Mouse (Mus musculus) liver, postnatal 0 days (tissue): ENCODE results near the gene Wnt7b. TPM values are rescaled to one million over a fixed set of nuclear protein-coding genes. Genes with fewer than 3 reads are reported as not detected.

ENCODE experiments used
- ATAC-seq: fragments of 200-750 bp; cut with Nextera tagmentation; 2 replicates; pipeline ENCODE4 v1.8.0; 2017; ENCODE audit warnings: mild to moderate bottlenecking, moderate library complexity
- DNase-seq: peaks from one replicate; pipeline ENCODE4 v3.0.0-alpha.2; 2016
- H3K27ac ChIP-seq: fragments of 300-500 bp; sonication (generic); 2 replicates; pipeline ENCODE4 v1.5.1; 2014; ENCODE audit warnings: antibody characterized with exemption, moderate library complexity, mild to moderate bottlenecking, low read depth
- H3K27me3 ChIP-seq: fragments of 300-500 bp; sonication (generic); 2 replicates; pipeline ENCODE4 v1.6.1; 2014; ENCODE audit warnings: low read length, control low read depth, mixed read lengths; ENCODE audit not compliant: insufficient read depth
- H3K36me3 ChIP-seq: fragments of 300-500 bp; sonication (generic); replicated peaks from 2 replicates; pipeline ENCODE4 v1.6.1; 2014; ENCODE audit warnings: mild to moderate bottlenecking, control low read depth, low read length, moderate library complexity, mixed read lengths; ENCODE audit not compliant: insufficient read depth
- H3K4me1 ChIP-seq: fragments of 300-500 bp; sonication (generic); 2 replicates; pipeline ENCODE4 v1.6.1; 2014; ENCODE audit warnings: antibody characterized with exemption, mild to moderate bottlenecking, control low read depth; ENCODE audit not compliant: insufficient read depth
- H3K4me2 ChIP-seq: fragments of 300-500 bp; sonication (generic); 2 replicates; pipeline ENCODE4 v1.6.1; 2014; ENCODE audit warnings: low read depth, mild to moderate bottlenecking, low read length, moderate library complexity, mixed read lengths
- H3K4me3 ChIP-seq: fragments of 300-500 bp; sonication (generic); 2 replicates; pipeline ENCODE4 v1.5.1; 2014; ENCODE audit warnings: low read depth, low read length
- H3K9ac ChIP-seq: fragments of 300-500 bp; sonication (generic); replicated peaks from 2 replicates; pipeline ENCODE4 v1.6.1; 2014; ENCODE audit warnings: mild to moderate bottlenecking, moderate library complexity
- H3K9me3 ChIP-seq: fragments of 300-500 bp; sonication (generic); 2 replicates; pipeline ENCODE4 v1.6.1; 2016; ENCODE audit warnings: mild to moderate bottlenecking, control low read depth, low read length, mixed read lengths
- CTCF ChIP-seq: sonication (generic); IDR thresholded peaks from 2 replicates; pipeline ENCODE4 v1.5.1; 2016; ENCODE audit warnings: antibody characterized with exemption, low read depth
- EP300 ChIP-seq: IDR thresholded peaks from 2 replicates; pipeline ENCODE4 v1.6.1; 2016; ENCODE audit warnings: antibody characterized with exemption, low read depth, mild to moderate bottlenecking
- WGBS: fragments of 180-500 bp; shearing (Covaris S2); extraction: QIAGEN DNeasy Blood & Tissue Kit; methylation state at CpG from one replicate; pipeline ENCODE4 v1.1.7; 2014; ENCODE audit not compliant: insufficient replicate concordance; 5-methylcytosine and 5-hydroxymethylcytosine counted together
- polyA plus RNA-seq: library from polyadenylated mRNA; unstranded; fragments of >200 nt; fragmentation: Nextera tagmentation; extraction: Ambion mirVana; gene quantifications from 2 replicates; pipeline ENCODE4 v1.2.1, GENCODE M21; 2015

Gene Wnt7b
- polyA plus RNA-seq, 1 experiment from 2014 or later = 0.09 TPM

DNA sequence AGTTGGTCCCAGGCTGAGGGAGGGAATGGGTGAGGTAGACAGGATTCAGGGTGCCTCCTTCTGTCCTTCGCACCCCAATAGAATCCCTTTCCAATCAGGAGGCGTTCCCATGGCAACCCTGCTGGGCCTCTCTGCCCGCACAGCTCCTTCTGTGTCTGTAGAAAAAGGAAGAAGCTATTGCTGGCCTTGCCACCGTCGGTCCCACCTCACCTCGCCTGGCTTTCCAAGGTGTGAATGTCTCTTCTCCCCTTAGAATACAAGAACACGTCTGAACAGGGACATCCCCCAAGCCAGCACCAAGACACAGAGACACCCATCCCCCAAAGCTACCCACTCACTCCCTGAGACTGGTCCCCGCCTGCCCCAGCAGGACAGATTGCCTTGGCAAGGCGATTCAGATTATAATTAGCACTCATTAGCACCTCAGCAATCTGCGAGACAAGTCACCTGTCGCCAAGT is 88.1 kb downstream of the Wnt7b start:
- WGBS = 14% methylated on average over 11 of the region's 11 CpGs

DNA sequence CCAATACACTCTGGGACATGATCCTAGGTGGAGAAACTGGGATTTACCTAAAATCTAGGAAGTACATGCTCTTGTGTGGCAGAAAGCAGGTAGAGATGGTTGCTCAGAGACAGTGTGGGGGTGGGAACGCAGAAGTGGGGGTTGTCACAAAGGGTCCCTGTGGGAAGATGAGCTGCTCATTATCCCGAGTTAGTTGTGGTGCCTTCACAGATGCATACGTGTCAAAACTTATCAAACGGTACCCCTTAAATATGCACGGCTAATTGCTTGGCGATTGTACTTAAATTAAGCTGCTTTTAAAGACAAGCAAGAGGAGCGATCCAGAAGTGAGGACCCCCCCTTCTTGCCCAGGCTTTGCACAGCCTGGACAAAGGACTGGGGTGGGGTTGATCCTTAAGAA is 92.5 kb downstream of the Wnt7b start:
- Histone ChIP-seq H3K4me3 (no peak overlapping the region), H3K27me3 (no peaks in the 10 kb centered on the region), H3K4me1 (no peaks in the 10 kb centered on the region), H3K9me3 (no peaks in the 10 kb centered on the region), H3K9ac (no peak overlapping the region), H3K36me3 (no peaks in the 10 kb centered on the region), H3K4me2 (no peak overlapping the region), H3K27ac (no peak overlapping the region)
- WGBS = 73% methylated on average over 7 of the region's 7 CpGs
- ATAC-seq = no peak
- no peak for TF ChIP-seq CTCF
- no peak for TF ChIP-seq EP300
- no peak for DNase-seq

More for the DNA sequence above, 88.1 kb downstream of the Wnt7b start:
- no peaks in the 10 kb centered on the region for H3K27me3 ChIP-seq
- no peaks in the 10 kb centered on the region for H3K4me1 ChIP-seq
- H3K36me3 ChIP-seq = no peaks in the 10 kb centered on the region
- H3K9me3 ChIP-seq = no peaks in the 10 kb centered on the region
- no peak overlapping the region for H3K4me2 ChIP-seq
- H3K4me3 ChIP-seq = no peak overlapping the region
- no peak overlapping the region for H3K9ac ChIP-seq
- no peak for DNase-seq
- TF ChIP-seq CTCF (no peak), EP300 (no peak)
- no peak overlapping the region for H3K27ac ChIP-seq
- no peak for ATAC-seq

DNA sequence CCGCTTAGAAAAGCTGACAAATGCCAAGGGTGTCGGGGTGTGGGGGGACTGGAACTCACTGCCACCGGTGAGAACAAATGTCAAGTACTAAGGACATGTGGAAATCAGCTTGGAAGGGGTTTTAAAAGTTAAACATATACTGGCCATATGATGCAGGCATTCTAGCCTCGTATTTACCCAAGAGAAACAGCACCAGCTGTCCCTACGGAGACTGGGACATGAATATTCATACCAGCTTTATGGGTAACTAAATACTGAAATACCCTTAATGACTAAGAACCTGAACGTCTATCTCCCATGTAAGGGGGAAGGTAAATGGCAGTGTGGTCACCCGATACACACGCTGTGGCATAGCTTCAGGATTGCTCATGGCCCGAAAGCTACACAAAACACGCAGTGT is 93.4 kb downstream of the Wnt7b start:
- WGBS = 75% methylated on average over 10 of the region's 10 CpGs
- no peak for TF ChIP-seq EP300
- no peak for TF ChIP-seq CTCF
- Histone ChIP-seq H3K4me1 (no peaks in the 10 kb centered on the region), H3K27ac (no peak overlapping the region), H3K4me2 (no peak overlapping the region), H3K9me3 (no peaks in the 10 kb centered on the region), H3K9ac (no peak overlapping the region), H3K27me3 (no peaks in the 10 kb centered on the region), H3K36me3 (no peaks in the 10 kb centered on the region), H3K4me3 (no peak overlapping the region)
- ATAC-seq = no peak
- no peak for DNase-seq

Other genes with a start within 250 kb of the Wnt7b start
- gene Atxn10, start 246.2 kb downstream of the Wnt7b start, polyA plus RNA-seq = 77.7 and 83.3 TPM in 2 replicates
- not detected in 2 replicates for gene 7530416G11Rik, start 79.2 kb downstream of the Wnt7b start, polyA plus RNA-seq
- gene Ppara, start 152.5 kb upstream of the Wnt7b start, polyA plus RNA-seq = 169 and 185 TPM in 2 replicates
- gene Cdpf1, start 229.2 kb upstream of the Wnt7b start, polyA plus RNA-seq = 12.9 and 14.1 TPM in 2 replicates
- gene Pkdrej, start 239.3 kb upstream of the Wnt7b start, polyA plus RNA-seq = 0.02 TPM in 1 of 2 replicates, not detected in the other
- 16.2 and 17.6 TPM in 2 replicates for gene Ttc38, start 249.8 kb upstream of the Wnt7b start, polyA plus RNA-seq